Mouse (Mus musculus) hindbrain, embryonic 14.5 days (tissue): ENCODE results near the gene Zc3h18. TPM values are rescaled to one million over a fixed set of nuclear protein-coding genes. Genes with fewer than 3 reads are reported as not detected.
A peak's percentile ranks its signal among the peaks of the same experiment; 100 is the strongest.

Experiments
- ATAC-seq: fragments of 200-750 bp; cut with Nextera tagmentation; 2 replicates; pipeline ENCODE4 v1.8.0; 2017; ENCODE audit warnings: moderate number of reproducible peaks, mild to moderate bottlenecking, moderate TSS enrichment, moderate library complexity; ENCODE audit not compliant: low FRiP score
- DNase-seq: peaks from one replicate; pipeline ENCODE4 v3.0.0-alpha.2; 2015; ENCODE audit warnings: low spot score
- H3K27ac ChIP-seq: fragments of 300-500 bp; sonication (generic); 2 replicates; pipeline ENCODE4 v1.5.1; 2014; ENCODE audit warnings: mild to moderate bottlenecking, moderate library complexity
- H3K27me3 ChIP-seq: fragments of 300-500 bp; sonication (generic); 2 replicates; pipeline ENCODE4 v1.6.1; 2014; ENCODE audit warnings: mild to moderate bottlenecking, low read length, mixed read lengths; ENCODE audit not compliant: control insufficient read depth, insufficient read depth
- H3K36me3 ChIP-seq: fragments of 300-500 bp; sonication (generic); replicated peaks from 2 replicates; pipeline ENCODE4 v1.6.1; 2014; ENCODE audit not compliant: control insufficient read depth, insufficient read depth
- H3K4me1 ChIP-seq: fragments of 300-500 bp; sonication (generic); replicated peaks from 2 replicates; pipeline ENCODE4 v1.6.1; 2014; ENCODE audit warnings: antibody characterized with exemption, low read length, mixed read lengths; ENCODE audit not compliant: control insufficient read depth, insufficient read depth
- H3K4me2 ChIP-seq: fragments of 300-500 bp; sonication (generic); replicated peaks from 2 replicates; pipeline ENCODE4 v1.6.1; 2014; ENCODE audit warnings: mild to moderate bottlenecking, moderate library complexity
- H3K4me3 ChIP-seq: fragments of 300-500 bp; sonication (generic); replicated peaks from 2 replicates; pipeline ENCODE4 v1.5.1; 2014; ENCODE audit warnings: mild to moderate bottlenecking, low read length
- H3K9ac ChIP-seq: fragments of 300-500 bp; sonication (generic); 2 replicates; pipeline ENCODE4 v1.6.1; 2014
- H3K9me3 ChIP-seq: fragments of 300-500 bp; sonication (generic); 2 replicates; pipeline ENCODE4 v1.6.1; 2016; ENCODE audit warnings: low read length; ENCODE audit not compliant: control insufficient read depth
- WGBS: fragments of 180-500 bp; shearing (Covaris S2); extraction: QIAGEN DNeasy Blood & Tissue Kit; methylation state at CpG from one replicate; pipeline ENCODE4 v1.1.7; 2014; 5-methylcytosine and 5-hydroxymethylcytosine counted together
- polyA plus RNA-seq: library from polyadenylated mRNA; unstranded; fragments of >200 nt; fragmentation: Nextera tagmentation; extraction: Ambion mirVana; gene quantifications from 2 replicates; pipeline ENCODE4 v1.2.1, GENCODE M21; 2014

The Zc3h18 gene
- polyA plus RNA-seq, 1 experiment from 2014 or later: 23.4 TPM

DNA sequence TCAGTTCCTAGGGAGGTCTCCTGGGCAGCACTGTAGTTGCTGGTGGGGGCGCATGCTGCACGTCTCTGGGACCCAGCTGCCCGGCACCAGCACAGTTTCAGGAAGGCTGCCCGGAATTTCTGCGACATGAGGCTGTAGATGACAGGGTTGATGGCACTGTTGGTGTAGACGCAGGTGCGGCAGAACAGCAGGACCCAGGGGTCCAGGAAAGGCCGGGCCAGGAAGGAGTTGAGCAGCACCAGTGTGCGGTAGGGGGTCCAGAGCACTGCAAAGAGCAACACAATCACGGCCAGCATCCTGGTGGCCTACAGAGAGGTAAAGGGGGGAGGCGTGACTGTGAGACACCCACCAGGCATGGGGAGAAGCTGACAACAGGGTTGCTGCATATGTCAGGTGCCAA, 19.2 kb upstream of the Zc3h18 start:
- Histone ChIP-seq H3K4me3 (no peak overlapping the region), H3K27me3 (no peaks in the 10 kb centered on the region), H3K27ac (no peak overlapping the region), H3K4me1 (peaks cover 3% of the 10 kb centered on the region; the same call in 1 of the 2 replicates), H3K9ac (no peak overlapping the region), H3K9me3 (no peaks in the 10 kb centered on the region), H3K4me2 (no peak overlapping the region), H3K36me3 (no peaks in the 10 kb centered on the region)
- ATAC-seq (no peak), DNase-seq (no peak)
- WGBS: 53% methylated on average over 11 of the region's 11 CpGs

DNA sequence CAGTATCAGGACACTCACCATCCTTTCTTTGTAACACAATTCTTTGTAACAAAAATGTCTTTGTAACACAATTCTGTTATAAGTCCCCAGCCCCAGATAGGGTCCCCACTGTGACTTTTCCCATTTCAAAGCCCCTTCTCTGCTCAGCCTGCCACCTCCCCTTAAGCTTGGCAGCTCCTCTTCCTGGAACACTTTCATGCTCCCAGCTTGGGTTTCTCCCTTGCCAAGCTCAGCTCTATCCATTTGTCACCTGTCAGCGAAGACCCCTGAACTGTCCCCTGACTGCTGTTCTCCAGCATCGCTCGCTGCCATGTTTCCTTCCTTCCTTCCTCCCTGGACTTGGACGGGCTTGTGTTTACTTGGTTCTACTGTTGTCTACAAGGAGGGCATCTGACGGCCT, 18.8 kb upstream of the Zc3h18 start:
- Histone ChIP-seq H3K4me2 (no peak overlapping the region), H3K9me3 (no peaks in the 10 kb centered on the region), H3K9ac (no peak overlapping the region), H3K27me3 (no peaks in the 10 kb centered on the region), H3K4me3 (no peak overlapping the region), H3K36me3 (no peaks in the 10 kb centered on the region), H3K27ac (no peak overlapping the region), H3K4me1 (peaks cover 3% of the 10 kb centered on the region; the same call in 1 of the 2 replicates)
- 82% methylated on average over 5 of the region's 5 CpGs for WGBS
- DNase-seq (no peak), ATAC-seq (no peak)

- Histone ChIP-seq H3K9me3 (no peaks in the 10 kb centered on the region), H3K4me2 (no peak overlapping the region), H3K9ac (no peak overlapping the region), H3K27me3 (no peaks in the 10 kb centered on the region), H3K4me3 (no peak overlapping the region), H3K27ac (no peak overlapping the region), H3K4me1 (peaks cover 3% of the 10 kb centered on the region; the same call in 1 of the 2 replicates), H3K36me3 (no peaks in the 10 kb centered on the region)
- ATAC-seq (no peak), DNase-seq (no peak)
- 76% methylated on average over 15 of the region's 15 CpGs for WGBS
Observed at GRCm38 (mm10) chr8:122359111-122359775, 17.2 kb upstream of the Zc3h18 start.

GRCm38 (mm10) chr8:122360696-122361416, 15.6 kb upstream of the Zc3h18 start, which contains the start of gene Trhr2:
Gene Trhr2, minus strand, starts transcription at chr8:122360746.
- 74% methylated on average over 7 of the region's 7 CpGs for WGBS
- Histone ChIP-seq H3K27me3 (no peaks in the 10 kb centered on the region), H3K4me3 (no peak within 1 kb of the TSS), H3K27ac (no peak within 1 kb of the TSS), H3K9ac (no peak within 1 kb of the TSS), H3K36me3 (no peaks in the 10 kb centered on the region), H3K9me3 (no peaks in the 10 kb centered on the region), H3K4me2 (no peak within 1 kb of the TSS), H3K4me1 (peaks cover 3% of the 10 kb centered on the region; the same call in 1 of the 2 replicates)
- DNase-seq: no peak
- ATAC-seq: no peak

GRCm38 (mm10) chr8:122362271-122362670, 14.1 kb upstream of the Zc3h18 start:
- Histone ChIP-seq H3K9me3 (no peaks in the 10 kb centered on the region), H3K27me3 (no peaks in the 10 kb centered on the region), H3K9ac (no peak overlapping the region), H3K4me3 (no peak overlapping the region), H3K27ac (no peak overlapping the region), H3K4me1 (0 out of 2 replicates have a peak, but pooled peaks cover 3% of the 10 kb centered on the region), H3K4me2 (no peak overlapping the region), H3K36me3 (no peaks in the 10 kb centered on the region)
- no peak for DNase-seq
- no peak for ATAC-seq
- WGBS: 52% methylated on average over 5 of the region's 5 CpGs

- Histone ChIP-seq H3K36me3 (no peaks in the 10 kb centered on the region), H3K27me3 (no peaks in the 10 kb centered on the region), H3K4me2 (no peak overlapping the region), H3K4me3 (no peak overlapping the region), H3K9ac (no peak overlapping the region), H3K9me3 (no peaks in the 10 kb centered on the region), H3K27ac (no peak overlapping the region), H3K4me1 (no peaks in the 10 kb centered on the region)
- 34% methylated on average over 6 of the region's 8 CpGs for WGBS
- DNase-seq: no peak
- no peak for ATAC-seq
Observed at GRCm38 (mm10) chr8:122362967-122363366, 13.4 kb upstream of the Zc3h18 start.

GRCm38 (mm10) chr8:122368494-122368893, 7.9 kb upstream of the Zc3h18 start:
- H3K9me3 ChIP-seq: no peaks in the 10 kb centered on the region

GRCm38 (mm10) chr8:122369665-122370064, 6.7 kb upstream of the Zc3h18 start:
- Histone ChIP-seq H3K4me2 (no peak overlapping the region), H3K9me3 (no peaks in the 10 kb centered on the region), H3K27me3 (no peaks in the 10 kb centered on the region), H3K4me1 (no peaks in the 10 kb centered on the region), H3K27ac (no peak overlapping the region), H3K36me3 (no peaks in the 10 kb centered on the region), H3K9ac (no peak overlapping the region), H3K4me3 (no peak overlapping the region)
- WGBS: 9% methylated on average over 9 of the region's 9 CpGs
- peak; percentile 77 for DNase-seq
- ATAC-seq: no peak

More at GRCm38 (mm10) chr8:122368494-122368893, 7.9 kb upstream of the Zc3h18 start:
- ATAC-seq (no peak), DNase-seq (no peak)
- Histone ChIP-seq H3K4me1 (no peaks in the 10 kb centered on the region), H3K36me3 (no peaks in the 10 kb centered on the region), H3K4me2 (no peak overlapping the region), H3K4me3 (no peak overlapping the region), H3K27me3 (no peaks in the 10 kb centered on the region), H3K9ac (no peak overlapping the region), H3K27ac (no peak overlapping the region)
- whole genome bisulfite sequencing: 78% methylated on average over 10 of the region's 10 CpGs

- no peaks in the 10 kb centered on the region for H3K9me3 ChIP-seq
- no peaks in the 10 kb centered on the region for H3K27me3 ChIP-seq
- H3K9ac ChIP-seq: no peak overlapping the region
- peaks cover 6% of the 10 kb centered on the region; the same call in 1 of the 2 replicates for H3K4me1 ChIP-seq
- 74% methylated on average over 6 of the region's 6 CpGs for WGBS
- no peaks in the 10 kb centered on the region for H3K36me3 ChIP-seq
- no peak overlapping the region for H3K4me3 ChIP-seq
- no peak overlapping the region for H3K27ac ChIP-seq
- DNase-seq: no peak
- H3K4me2 ChIP-seq: no peak overlapping the region
- ATAC-seq: no peak
Observed at GRCm38 (mm10) chr8:122371706-122372105, 4.7 kb upstream of the Zc3h18 start.
